Mouse (Mus musculus): ENCODE measurements at regions not wholly inside any gene's neighbourhood (a gene's known extent, or its start where the extent isn't known, plus 50 kb on each side); places are given as distances from the start of the nearest gene placed in this dataset.

GRCm38 (mm10) chr15:51248789-51249040 lies 2636.0 kb upstream of the Gm7489 start:
- WGBS = 58% methylated on average over 5 of the region's 5 CpGs
- no peaks in the 10 kb centered on the region for H3K27me3 ChIP-seq (ENCODE audit: insufficient read depth, low read length)
- no peak overlapping the region for H3K27ac ChIP-seq (ENCODE audit: low read depth)
- TF ChIP-seq CTCF (IDR thresholded peaks at IDR 0.05; ENCODE audit: low read depth) = no peak
- H3K4me3 ChIP-seq (ENCODE audit: low read depth, low read length) = no peak overlapping the region
- no peaks in the 10 kb centered on the region for H3K9me3 ChIP-seq (ENCODE audit: low read depth, low read length)
- ATAC-seq (ENCODE audit: insufficient read depth) (no peak), DNase-seq (no peak)
- 0 out of 2 replicates have a peak, but pooled peaks cover 2% of the 10 kb centered on the region for H3K4me1 ChIP-seq (ENCODE audit: insufficient read depth)
- no peaks in the 10 kb centered on the region for H3K36me3 ChIP-seq (ENCODE audit: insufficient read depth)
- H3K9ac ChIP-seq = no peak overlapping the region
- no peak overlapping the region for H3K4me2 ChIP-seq

- Histone ChIP-seq H3K27ac (ENCODE audit: low read depth) (no peak overlapping the region), H3K9ac (no peak overlapping the region), H3K36me3 (ENCODE audit: insufficient read depth) (no peaks in the 10 kb centered on the region), H3K4me1 (ENCODE audit: insufficient read depth) (no peaks in the 10 kb centered on the region), H3K9me3 (ENCODE audit: low read depth, low read length) (no peaks in the 10 kb centered on the region), H3K4me3 (ENCODE audit: low read depth, low read length) (no peak overlapping the region), H3K4me2 (no peak overlapping the region), H3K27me3 (ENCODE audit: insufficient read depth, low read length) (no peaks in the 10 kb centered on the region)
- WGBS = 83% methylated on average over 1 of the region's 1 CpGs
- DNase-seq (no peak), ATAC-seq (ENCODE audit: insufficient read depth) (no peak)
- no peak for TF ChIP-seq CTCF (IDR thresholded peaks at IDR 0.05; ENCODE audit: low read depth)
Observed at GRCm38 (mm10) chr15:51254143-51254542, 2630.6 kb upstream of the Gm7489 start.

GRCm38 (mm10) chr15:51255203-51255615 lies 2629.5 kb upstream of the Gm7489 start:
- Histone ChIP-seq H3K4me1 (ENCODE audit: insufficient read depth) (no peaks in the 10 kb centered on the region), H3K9ac (no peak overlapping the region), H3K4me3 (ENCODE audit: low read depth, low read length) (no peak overlapping the region), H3K36me3 (ENCODE audit: insufficient read depth) (no peaks in the 10 kb centered on the region), H3K27me3 (ENCODE audit: insufficient read depth, low read length) (no peaks in the 10 kb centered on the region), H3K27ac (ENCODE audit: low read depth) (no peak overlapping the region), H3K9me3 (ENCODE audit: low read depth, low read length) (no peaks in the 10 kb centered on the region), H3K4me2 (no peak overlapping the region)
- ATAC-seq (ENCODE audit: insufficient read depth) (no peak), DNase-seq (no peak)
- no peak for TF ChIP-seq CTCF (IDR thresholded peaks at IDR 0.05; ENCODE audit: low read depth)

- 73% methylated on average over 3 of the region's 3 CpGs for WGBS
- ATAC-seq (ENCODE audit: insufficient read depth) = no peak
- DNase-seq = no peak
- TF ChIP-seq CTCF (IDR thresholded peaks at IDR 0.05; ENCODE audit: low read depth) = no peak
- H3K4me3 ChIP-seq (ENCODE audit: low read depth, low read length) = no peak overlapping the region
- H3K27me3 ChIP-seq (ENCODE audit: insufficient read depth, low read length) = no peaks in the 10 kb centered on the region
- H3K9ac ChIP-seq = no peak overlapping the region
- no peaks in the 10 kb centered on the region for H3K4me1 ChIP-seq (ENCODE audit: insufficient read depth)
- no peak overlapping the region for H3K27ac ChIP-seq (ENCODE audit: low read depth)
- no peaks in the 10 kb centered on the region for H3K9me3 ChIP-seq (ENCODE audit: low read depth, low read length)
- H3K36me3 ChIP-seq (ENCODE audit: insufficient read depth) = no peaks in the 10 kb centered on the region
- H3K4me2 ChIP-seq = no peak overlapping the region
Observed at GRCm38 (mm10) chr15:51256681-51257080, 2628.0 kb upstream of the Gm7489 start.

GRCm38 (mm10) chr15:51264599-51265163 lies 2620.0 kb upstream of the Gm7489 start:
- no peaks in the 10 kb centered on the region for H3K4me1 ChIP-seq (ENCODE audit: insufficient read depth)
- no peaks in the 10 kb centered on the region for H3K36me3 ChIP-seq (ENCODE audit: insufficient read depth)
- no peak overlapping the region for H3K4me3 ChIP-seq (ENCODE audit: low read depth, low read length)
- peak; percentile 62 for DNase-seq
- WGBS = 44% methylated on average over 5 of the region's 5 CpGs
- H3K27me3 ChIP-seq (ENCODE audit: insufficient read depth, low read length) = no peaks in the 10 kb centered on the region
- no peak for ATAC-seq (ENCODE audit: insufficient read depth)
- H3K27ac ChIP-seq (ENCODE audit: low read depth) = no peak overlapping the region
- H3K4me2 ChIP-seq = no peak overlapping the region
- H3K9me3 ChIP-seq (ENCODE audit: low read depth, low read length) = no peaks in the 10 kb centered on the region
- H3K9ac ChIP-seq = no peak overlapping the region
- no peak for TF ChIP-seq CTCF (IDR thresholded peaks at IDR 0.05; ENCODE audit: low read depth)

- 72% methylated on average over 1 of the region's 1 CpGs for WGBS
- no peak for ATAC-seq (ENCODE audit: insufficient read depth)
Observed at GRCm38 (mm10) chr15:51265971-51266370, 2618.7 kb upstream of the Gm7489 start.

GRCm38 (mm10) chr15:51271632-51272312 lies 2612.9 kb upstream of the Gm7489 start:
- H3K4me2 ChIP-seq = no peak overlapping the region
- H3K9ac ChIP-seq = no peak overlapping the region
- H3K27me3 ChIP-seq (ENCODE audit: insufficient read depth, low read length) = no peaks in the 10 kb centered on the region
- TF ChIP-seq CTCF (IDR thresholded peaks at IDR 0.05; ENCODE audit: low read depth) = no peak
- DNase-seq = no peak
- no peaks in the 10 kb centered on the region for H3K4me1 ChIP-seq (ENCODE audit: insufficient read depth)
- H3K36me3 ChIP-seq (ENCODE audit: insufficient read depth) = no peaks in the 10 kb centered on the region
- ATAC-seq (ENCODE audit: insufficient read depth) = no peak
- H3K4me3 ChIP-seq (ENCODE audit: low read depth, low read length) = no peak overlapping the region
- H3K27ac ChIP-seq (ENCODE audit: low read depth) = no peak overlapping the region
- WGBS = 77% methylated on average over 9 of the region's 9 CpGs
- H3K9me3 ChIP-seq (ENCODE audit: low read depth, low read length) = no peaks in the 10 kb centered on the region

More at GRCm38 (mm10) chr15:51265971-51266370, 2618.7 kb upstream of the Gm7489 start:
- no peak for DNase-seq
- no peak overlapping the region for H3K27ac ChIP-seq (ENCODE audit: low read depth)
- TF ChIP-seq CTCF (IDR thresholded peaks at IDR 0.05; ENCODE audit: low read depth) = no peak
- no peaks in the 10 kb centered on the region for H3K4me1 ChIP-seq (ENCODE audit: insufficient read depth)
- no peak overlapping the region for H3K4me2 ChIP-seq
- H3K4me3 ChIP-seq (ENCODE audit: low read depth, low read length) = no peak overlapping the region
- H3K27me3 ChIP-seq (ENCODE audit: insufficient read depth, low read length) = no peaks in the 10 kb centered on the region
- H3K36me3 ChIP-seq (ENCODE audit: insufficient read depth) = no peaks in the 10 kb centered on the region
- H3K9me3 ChIP-seq (ENCODE audit: low read depth, low read length) = no peaks in the 10 kb centered on the region
- H3K9ac ChIP-seq = no peak overlapping the region
